Mouse (Mus musculus) midbrain, embryonic 16.5 days (tissue): ENCODE data around the gene Acoxl. TPM values are rescaled to one million over a fixed set of nuclear protein-coding genes. Genes with fewer than 3 reads are reported as not detected.

Experiments
- ATAC-seq: fragments of 200-750 bp; cut with Nextera tagmentation; 2 replicates; pipeline ENCODE4 v1.8.0; 2017; ENCODE audit warnings: moderate TSS enrichment
- H3K27ac ChIP-seq: fragments of 300-500 bp; sonication (generic); 2 replicates; pipeline ENCODE4 v1.5.1; 2014; ENCODE audit warnings: mild to moderate bottlenecking, low read length, mixed read lengths
- H3K27me3 ChIP-seq: fragments of 300-500 bp; sonication (generic); 2 replicates; pipeline ENCODE4 v1.6.1; 2014; ENCODE audit warnings: low read depth, low read length, mixed read lengths; ENCODE audit not compliant: control insufficient read depth, insufficient read depth
- H3K36me3 ChIP-seq: fragments of 300-500 bp; sonication (generic); 2 replicates; pipeline ENCODE4 v1.6.1; 2014; ENCODE audit warnings: mild to moderate bottlenecking, low read length, moderate library complexity, mixed read lengths; ENCODE audit not compliant: control insufficient read depth, insufficient read depth
- H3K4me1 ChIP-seq: fragments of 300-500 bp; sonication (generic); 2 replicates; pipeline ENCODE4 v1.6.1; 2014; ENCODE audit warnings: mild to moderate bottlenecking, low read length, mixed read lengths; ENCODE audit not compliant: control insufficient read depth, insufficient read depth
- H3K4me2 ChIP-seq: fragments of 300-500 bp; sonication (generic); 2 replicates; pipeline ENCODE4 v1.6.1; 2014; ENCODE audit warnings: mild to moderate bottlenecking, low read length, mixed read lengths
- H3K4me3 ChIP-seq: fragments of 300-500 bp; sonication (generic); 2 replicates; pipeline ENCODE4 v1.5.1; 2014; ENCODE audit warnings: low read depth, mild to moderate bottlenecking, low read length, moderate library complexity, mixed read lengths
- H3K9ac ChIP-seq: fragments of 300-500 bp; sonication (generic); 2 replicates; pipeline ENCODE4 v1.6.1; 2014; ENCODE audit warnings: low read depth, low read length, mixed read lengths
- H3K9me3 ChIP-seq: fragments of 300-500 bp; sonication (generic); replicated peaks from 2 replicates; pipeline ENCODE4 v1.6.1; 2014; ENCODE audit warnings: mild to moderate bottlenecking, low read length, mixed read lengths; ENCODE audit not compliant: control insufficient read depth, poor library complexity, severe bottlenecking
- WGBS: fragments of 180-500 bp; shearing (Covaris S2); extraction: QIAGEN DNeasy Blood & Tissue Kit; methylation state at CpG from one replicate; pipeline ENCODE4 v1.1.7; 2014; 5-methylcytosine and 5-hydroxymethylcytosine counted together
- polyA plus RNA-seq: library from polyadenylated mRNA; unstranded; fragments of >200 nt; fragmentation: Nextera tagmentation; extraction: Ambion mirVana; gene quantifications from 2 replicates; pipeline ENCODE4 v1.2.1, GENCODE M21; 2015

Acoxl gene
- polyA plus RNA-seq = not detected in 2 replicates

DNA sequence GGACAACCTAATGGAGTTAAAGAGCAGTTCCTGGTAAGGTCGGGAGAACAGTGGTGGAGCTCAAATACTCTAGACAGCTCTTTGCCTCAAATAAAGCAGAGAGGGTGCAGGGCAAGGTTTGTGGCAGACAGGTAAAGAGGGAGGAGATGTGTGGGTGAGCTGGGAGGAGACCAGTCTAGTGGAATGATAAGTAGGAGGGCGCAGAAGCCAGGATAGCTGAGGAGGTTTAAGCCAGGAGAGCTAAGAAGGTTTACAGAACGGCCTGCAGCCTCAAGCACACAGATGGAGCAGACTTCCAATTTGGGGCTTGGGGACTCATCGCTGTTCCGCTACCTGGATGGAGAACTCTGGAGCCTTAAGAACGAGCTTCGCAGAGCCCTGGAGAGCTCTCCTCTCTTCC lies at the start of gene Acoxl:
Gene Acoxl, plus strand, starts transcription at position 301 of the 400 bp plus-strand sequence.
- Histone ChIP-seq H3K9me3 (no peaks in the 10 kb centered on the region), H3K27ac (no peak within 1 kb of the TSS), H3K4me3 (no peak within 1 kb of the TSS), H3K4me1 (no peaks in the 10 kb centered on the region), H3K9ac (no peak within 1 kb of the TSS), H3K36me3 (no peaks in the 10 kb centered on the region), H3K27me3 (peaks cover 16% of the 10 kb centered on the region), H3K4me2 (no peak within 1 kb of the TSS)
- 78% methylated on average over 7 of the region's 7 CpGs for WGBS
- ATAC-seq = no peak

DNA sequence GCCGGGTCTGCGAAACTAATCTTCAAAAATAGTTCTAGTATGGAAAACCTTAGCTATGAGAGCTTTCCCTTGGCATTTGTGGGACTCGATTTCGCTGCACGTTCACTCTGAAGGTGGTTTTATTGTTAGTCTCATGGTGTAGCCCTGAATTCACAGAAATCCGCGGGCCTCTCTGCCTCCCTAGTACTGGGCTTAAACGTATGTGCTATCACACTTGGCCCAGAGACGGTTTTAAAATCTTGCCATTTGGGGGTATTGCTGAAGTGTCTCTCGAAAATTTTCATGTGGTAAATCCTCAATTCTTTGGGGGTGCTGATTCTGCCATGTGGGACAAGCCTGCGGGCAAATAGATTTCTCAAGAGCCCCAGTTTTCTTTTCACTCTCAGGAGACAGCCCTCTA lies 49.5 kb upstream of the Acoxl start:
- H3K36me3 ChIP-seq = no peaks in the 10 kb centered on the region

DNA sequence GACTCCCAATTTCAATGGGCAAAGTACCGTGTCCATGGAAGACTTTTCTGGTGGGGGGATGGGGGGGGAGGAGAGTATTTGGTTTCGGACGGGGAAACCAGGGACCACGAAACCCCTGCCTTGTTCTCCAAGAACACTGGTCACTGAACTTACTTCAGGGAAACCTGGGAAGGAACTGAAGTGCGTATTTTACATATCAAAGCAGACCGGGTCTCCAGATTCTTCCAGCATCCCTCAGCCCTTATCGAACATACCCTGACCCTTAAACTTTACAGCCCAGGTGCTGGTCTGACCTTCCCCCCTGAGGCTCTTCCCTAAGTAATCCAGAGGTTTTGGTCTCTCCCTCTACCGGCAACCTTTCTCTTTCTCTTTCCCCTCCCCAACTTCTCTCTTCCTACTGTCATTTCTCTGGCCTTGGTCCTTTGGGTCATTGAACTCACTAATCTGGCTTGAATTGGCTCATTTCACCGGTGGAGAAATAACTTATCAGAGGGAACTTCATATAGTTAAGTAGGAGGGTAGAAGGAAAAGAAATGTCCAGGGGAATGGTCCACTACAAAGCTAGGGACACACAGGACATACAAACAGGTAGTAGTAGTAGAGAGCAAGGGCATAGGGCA lies 48.9 kb upstream of the Acoxl start:
- no peak for ATAC-seq
- Histone ChIP-seq H3K27ac (no peak overlapping the region), H3K36me3 (no peaks in the 10 kb centered on the region), H3K27me3 (no peaks in the 10 kb centered on the region), H3K4me1 (peaks cover 23% of the 10 kb centered on the region), H3K4me3 (no peak overlapping the region), H3K9me3 (no peaks in the 10 kb centered on the region), H3K4me2 (peak overlapping the region; percentile 78), H3K9ac (no peak overlapping the region)
- WGBS = 19% methylated on average over 9 of the region's 9 CpGs

More for the DNA sequence above, 49.5 kb upstream of the Acoxl start:
- Histone ChIP-seq H3K27ac (peak overlapping the region; percentile 65; the same call in 1 of the 2 replicates), H3K9ac (peak overlapping the region; percentile 78), H3K9me3 (no peaks in the 10 kb centered on the region), H3K4me2 (peak overlapping the region; percentile 78), H3K4me3 (peak overlapping the region; percentile 74), H3K4me1 (peaks cover 23% of the 10 kb centered on the region), H3K27me3 (no peaks in the 10 kb centered on the region)
- WGBS = 3% methylated on average over 11 of the region's 11 CpGs
- ATAC-seq = no peak; the same call in 1 of the 2 replicates

DNA sequence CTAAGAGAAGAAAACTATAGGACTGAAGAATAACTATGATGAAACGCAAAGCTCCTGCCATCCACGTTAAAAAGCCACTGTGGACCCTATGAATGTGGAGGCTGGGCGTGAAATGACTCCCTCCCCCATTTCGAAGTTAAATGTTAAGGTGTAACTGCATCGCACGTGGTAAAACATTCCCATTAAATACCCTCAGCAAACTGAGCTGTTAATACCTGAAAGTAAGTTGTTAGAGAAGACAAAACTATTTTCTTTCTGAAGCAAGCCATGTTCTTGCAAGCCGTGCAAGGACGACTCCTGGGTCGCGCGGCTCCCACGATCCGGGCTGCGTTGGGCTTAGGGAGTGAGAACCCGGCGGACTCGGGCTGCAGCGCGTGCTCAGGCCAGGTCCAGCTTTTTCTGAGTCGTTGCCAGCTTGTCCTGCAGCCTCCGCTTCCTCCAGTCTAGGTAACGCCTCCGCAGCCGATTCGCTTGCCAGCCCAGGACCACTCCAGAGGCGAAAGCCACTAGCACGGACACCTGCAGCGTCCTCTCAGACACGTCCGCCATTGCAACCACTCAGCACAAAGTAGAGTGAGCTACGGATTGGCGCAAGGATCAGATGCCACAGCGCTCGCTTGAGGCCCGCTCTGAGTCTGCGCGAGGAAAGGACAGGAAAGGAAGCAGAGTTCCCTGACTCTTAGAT lies 46.6 kb upstream of the Acoxl start, which contains the start of gene Mtln:
Gene Mtln, minus strand, starts transcription at position 570 of the 685 bp plus-strand sequence.
- Histone ChIP-seq H3K4me2 (peak within 1 kb of the TSS; percentile 79), H3K9me3 (no peaks in the 10 kb centered on the region), H3K4me3 (peak within 1 kb of the TSS; percentile 83), H3K27ac (peak within 1 kb of the TSS; percentile 93), H3K27me3 (no peaks in the 10 kb centered on the region), H3K9ac (peak within 1 kb of the TSS; percentile 82), H3K36me3 (no peaks in the 10 kb centered on the region), H3K4me1 (peaks cover 23% of the 10 kb centered on the region)
- WGBS = 1% methylated on average over 37 of the region's 37 CpGs
- ATAC-seq = peak; percentile 97

DNA sequence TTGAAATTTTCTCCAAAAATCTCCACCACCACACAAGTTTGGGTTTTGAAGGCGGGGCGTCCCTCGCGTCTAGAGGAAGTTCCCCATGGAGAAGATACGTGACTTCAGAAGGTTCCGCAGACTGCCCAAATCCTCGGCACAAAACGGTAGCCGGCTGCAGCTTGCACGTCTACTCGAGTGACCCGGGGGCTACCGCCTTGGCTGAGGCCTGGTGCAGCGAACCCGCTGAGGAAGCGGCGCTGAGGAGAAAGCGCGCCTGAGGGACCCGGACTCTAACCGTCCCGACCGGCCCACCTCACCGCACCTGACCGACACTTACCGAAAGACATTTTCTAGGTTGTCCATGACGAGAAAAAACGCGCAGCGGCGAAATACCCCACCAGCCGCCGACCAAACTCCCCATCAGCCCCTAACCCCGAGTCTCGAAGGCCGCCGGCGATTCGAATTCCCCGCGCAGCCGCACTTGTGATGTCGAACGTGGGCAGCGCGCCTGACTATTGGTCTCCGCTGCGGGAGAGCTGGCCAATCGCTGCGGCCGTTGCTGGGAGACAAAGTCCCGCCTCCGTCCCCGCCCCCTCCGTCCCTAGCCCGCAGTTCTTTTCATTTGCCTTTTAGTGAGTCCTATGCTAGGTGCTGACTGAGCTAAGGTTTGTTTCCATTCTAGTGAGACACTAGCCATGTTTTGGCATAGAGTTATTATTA lies 7.1 kb upstream of the Acoxl start, which contains the start of gene Bub1:
Gene Bub1, minus strand, starts transcription at position 465 of the 702 bp plus-strand sequence.
- Histone ChIP-seq H3K4me1 (peaks cover 11% of the 10 kb centered on the region), H3K27me3 (no peaks in the 10 kb centered on the region), H3K27ac (peak within 1 kb of the TSS; percentile 68), H3K4me3 (peak within 1 kb of the TSS; percentile 58), H3K4me2 (peak within 1 kb of the TSS; percentile 85), H3K36me3 (no peaks in the 10 kb centered on the region), H3K9me3 (no peaks in the 10 kb centered on the region), H3K9ac (peak within 1 kb of the TSS; percentile 62; the same call in 1 of the 2 replicates)
- peak; percentile 100 for ATAC-seq
- WGBS = under 1% methylated on average over 56 of the region's 56 CpGs

DNA sequence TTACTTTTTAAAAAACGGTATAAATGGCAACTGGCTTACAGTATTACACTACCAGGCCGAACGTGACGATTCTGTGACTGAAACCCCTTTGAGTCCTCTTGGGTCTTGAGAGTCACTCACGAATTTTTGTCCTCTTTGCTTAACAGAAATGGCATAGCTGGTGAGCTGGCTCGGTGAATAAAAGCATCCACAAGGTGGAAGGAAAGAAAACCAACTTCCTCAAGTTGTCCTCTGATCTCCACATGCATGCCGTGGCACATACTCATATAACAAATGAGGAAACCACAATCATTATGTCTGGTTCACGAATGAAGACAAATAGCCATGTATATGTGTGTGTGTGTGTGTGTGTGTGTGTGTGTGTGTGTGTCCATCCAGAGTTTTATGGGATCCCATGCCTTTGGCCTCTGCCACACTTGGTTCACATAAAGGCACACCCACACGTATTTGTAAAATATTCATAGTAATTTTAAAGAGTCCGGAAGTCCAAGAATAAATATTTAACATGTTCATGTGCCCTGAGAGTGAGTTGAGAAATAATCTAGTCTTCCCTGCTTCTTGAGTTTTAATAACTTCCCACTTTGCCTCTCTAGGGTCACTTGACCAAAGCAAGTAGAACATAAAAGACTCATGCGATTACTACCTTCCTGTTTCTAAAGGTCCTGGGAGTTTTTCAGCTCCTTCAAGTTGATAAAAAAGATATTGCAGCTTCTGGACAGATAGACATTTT lies 6.4 kb upstream of the Acoxl start:
- ATAC-seq = peak; percentile 63
- 39% methylated on average over 11 of the region's 11 CpGs for WGBS
- Histone ChIP-seq H3K36me3 (no peaks in the 10 kb centered on the region), H3K27ac (peak overlapping the region; percentile 68), H3K9ac (peak overlapping the region; percentile 62; the same call in 1 of the 2 replicates), H3K4me2 (peak overlapping the region; percentile 85), H3K4me1 (peaks cover 11% of the 10 kb centered on the region), H3K4me3 (peak overlapping the region; percentile 58), H3K9me3 (no peaks in the 10 kb centered on the region), H3K27me3 (no peaks in the 10 kb centered on the region)

DNA sequence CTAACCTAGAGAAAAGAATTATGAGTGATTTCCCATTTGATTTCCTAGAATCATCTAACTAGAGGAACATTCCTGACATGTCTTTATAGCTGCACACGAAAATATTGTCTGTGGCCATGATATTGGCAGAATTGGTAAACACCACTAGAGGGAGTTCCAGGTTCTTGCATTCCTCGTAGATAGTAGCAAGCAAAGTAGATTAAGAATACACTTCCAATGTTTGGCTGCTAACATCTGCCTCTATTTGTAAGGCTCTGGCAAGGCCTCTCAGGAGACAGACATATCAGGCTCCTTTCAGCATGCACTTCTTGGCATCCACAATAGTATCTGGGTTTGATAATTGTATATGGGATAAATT lies 5.9 kb upstream of the Acoxl start:
- no peaks in the 10 kb centered on the region for H3K27me3 ChIP-seq
- no peak overlapping the region for H3K4me3 ChIP-seq
- H3K4me2 ChIP-seq = no peak overlapping the region
- ATAC-seq = no peak
- no peaks in the 10 kb centered on the region for H3K9me3 ChIP-seq
- H3K27ac ChIP-seq = no peak overlapping the region
- no peak overlapping the region for H3K9ac ChIP-seq
- no peaks in the 10 kb centered on the region for H3K36me3 ChIP-seq
- 13% methylated on average over 2 of the region's 2 CpGs for WGBS
- peaks cover 11% of the 10 kb centered on the region for H3K4me1 ChIP-seq

DNA sequence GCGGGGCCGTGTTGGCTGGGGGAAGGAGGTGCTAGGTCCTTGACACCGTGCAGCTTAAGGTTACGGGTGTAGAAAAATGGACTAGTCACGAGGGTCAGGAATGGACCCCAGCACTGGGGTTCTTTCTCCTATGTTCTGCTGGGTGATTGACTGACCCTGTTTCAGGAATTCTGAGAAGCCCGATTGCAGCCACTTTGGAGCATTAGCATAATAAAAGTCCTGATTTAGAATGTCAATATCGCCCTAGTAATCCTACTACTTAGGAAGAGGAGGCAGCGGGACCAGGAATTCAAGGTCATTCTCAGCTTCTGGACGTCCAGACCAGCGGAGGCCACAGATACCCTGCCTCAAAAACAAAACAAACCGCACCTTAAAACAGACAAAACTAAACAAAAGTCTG lies 749 bp downstream of the Acoxl start:
- Histone ChIP-seq H3K27ac (no peak overlapping the region), H3K4me3 (no peak overlapping the region), H3K4me2 (no peak overlapping the region), H3K27me3 (peaks cover 16% of the 10 kb centered on the region), H3K4me1 (no peaks in the 10 kb centered on the region), H3K9me3 (no peaks in the 10 kb centered on the region), H3K9ac (no peak overlapping the region), H3K36me3 (no peaks in the 10 kb centered on the region)
- ATAC-seq = no peak
- WGBS = 8% methylated on average over 11 of the region's 11 CpGs
